Mouse (Mus musculus) forebrain, postnatal 0 days (tissue): ENCODE data around the gene Ubox5. TPM values are rescaled to one million over a fixed set of nuclear protein-coding genes. Genes with fewer than 3 reads are reported as not detected.

Experiments used
- ATAC-seq: fragments of 200-750 bp; cut with Nextera tagmentation; 2 replicates; pipeline ENCODE4 v1.8.0; 2017; ENCODE audit warnings: mild to moderate bottlenecking, moderate library complexity
- DNase-seq: peaks from one replicate; pipeline ENCODE4 v3.0.0-alpha.2; 2015
- H3K27ac ChIP-seq: fragments of 300-500 bp; sonication (generic); 2 replicates; pipeline ENCODE4 v1.5.1; 2014; ENCODE audit warnings: low read depth, mild to moderate bottlenecking, antibody characterized with exemption, low read length, moderate library complexity, mixed read lengths
- H3K27me3 ChIP-seq: fragments of 300-500 bp; sonication (generic); 2 replicates; pipeline ENCODE4 v1.6.1; 2014; ENCODE audit warnings: mild to moderate bottlenecking, low read length, mixed read lengths; ENCODE audit not compliant: insufficient read depth
- H3K36me3 ChIP-seq: fragments of 300-500 bp; sonication (generic); 2 replicates; pipeline ENCODE4 v1.6.1; 2014; ENCODE audit warnings: mild to moderate bottlenecking, moderate library complexity; ENCODE audit not compliant: insufficient read depth
- H3K4me1 ChIP-seq: fragments of 300-500 bp; sonication (generic); 2 replicates; pipeline ENCODE4 v1.6.1; 2014; ENCODE audit warnings: antibody characterized with exemption; ENCODE audit not compliant: insufficient read depth
- H3K4me2 ChIP-seq: fragments of 300-500 bp; sonication (generic); 2 replicates; pipeline ENCODE4 v1.6.1; 2014; ENCODE audit warnings: low read depth, mild to moderate bottlenecking, moderate library complexity
- H3K4me3 ChIP-seq: fragments of 300-500 bp; sonication (generic); 2 replicates; pipeline ENCODE4 v1.5.1; 2014; ENCODE audit warnings: low read depth, low read length, mixed read lengths
- H3K9ac ChIP-seq: fragments of 300-500 bp; sonication (generic); 2 replicates; pipeline ENCODE4 v1.6.1; 2014; ENCODE audit warnings: mild to moderate bottlenecking
- H3K9me3 ChIP-seq: fragments of 300-500 bp; sonication (generic); 2 replicates; pipeline ENCODE4 v1.6.1; 2016; ENCODE audit warnings: low read length
- CTCF ChIP-seq: sonication (generic); IDR thresholded peaks from 2 replicates; pipeline ENCODE4 v1.5.1; 2016; ENCODE audit warnings: antibody characterized with exemption, control low read depth, low read depth
- WGBS: fragments of 180-500 bp; shearing (Covaris S2); extraction: QIAGEN DNeasy Blood & Tissue Kit; methylation state at CpG from one replicate; pipeline ENCODE4 v1.1.7; 2014; 5-methylcytosine and 5-hydroxymethylcytosine counted together
- polyA plus RNA-seq: library from polyadenylated mRNA; unstranded; fragments of >200 nt; fragmentation: Nextera tagmentation; extraction: Ambion mirVana; gene quantifications from 2 replicates; pipeline ENCODE4 v1.2.1, GENCODE M21; 2015
- total RNA-seq: library from RNA; depleted of rRNA; stranded (reverse); fragments of >200 nt; gene quantifications from 2 replicates; pipeline ENCODE4 v1.2.3, GENCODE M21; 2014

Gene Ubox5
- total and polyA plus RNA-seq, 2 experiments from 2014 or later, result 6.6 to 7.3 TPM

GRCm38 (mm10) chr2:130642684-130643369 lies 13.0 kb upstream of the Ubox5 start, which contains the start of gene Lzts3:
Gene Lzts3 (minus strand): TSS chr2:130642803.
- WGBS, result 3% methylated on average over 39 of the region's 40 CpGs
- Histone ChIP-seq H3K4me2 (peak within 1 kb of the TSS; percentile 75), H3K9me3 (no peaks in the 10 kb centered on the region), H3K27me3 (no peaks in the 10 kb centered on the region), H3K4me1 (no peaks in the 10 kb centered on the region), H3K27ac (peak within 1 kb of the TSS; percentile 69; the same call in 1 of the 2 replicates), H3K9ac (peak within 1 kb of the TSS; percentile 80), H3K4me3 (peak within 1 kb of the TSS; percentile 79), H3K36me3 (no peaks in the 10 kb centered on the region)
- ATAC-seq, result peak; percentile 97
- peak; percentile 91 for DNase-seq
- TF ChIP-seq CTCF, result peak; percentile 17; the same call in 1 of the 2 replicates

GRCm38 (mm10) chr2:130642197-130642660 lies 12.4 kb upstream of the Ubox5 start:
- Histone ChIP-seq H3K36me3 (no peaks in the 10 kb centered on the region), H3K4me2 (peak overlapping the region; percentile 75), H3K4me3 (peak overlapping the region; percentile 79), H3K27me3 (no peaks in the 10 kb centered on the region), H3K4me1 (no peaks in the 10 kb centered on the region), H3K9ac (peak overlapping the region; percentile 80), H3K27ac (peak overlapping the region; percentile 69; the same call in 1 of the 2 replicates), H3K9me3 (no peaks in the 10 kb centered on the region)
- ATAC-seq (peak; percentile 83), DNase-seq (peak; percentile 72)
- TF ChIP-seq CTCF, result no peak
- 5% methylated on average over 23 of the region's 27 CpGs for WGBS

DNA sequence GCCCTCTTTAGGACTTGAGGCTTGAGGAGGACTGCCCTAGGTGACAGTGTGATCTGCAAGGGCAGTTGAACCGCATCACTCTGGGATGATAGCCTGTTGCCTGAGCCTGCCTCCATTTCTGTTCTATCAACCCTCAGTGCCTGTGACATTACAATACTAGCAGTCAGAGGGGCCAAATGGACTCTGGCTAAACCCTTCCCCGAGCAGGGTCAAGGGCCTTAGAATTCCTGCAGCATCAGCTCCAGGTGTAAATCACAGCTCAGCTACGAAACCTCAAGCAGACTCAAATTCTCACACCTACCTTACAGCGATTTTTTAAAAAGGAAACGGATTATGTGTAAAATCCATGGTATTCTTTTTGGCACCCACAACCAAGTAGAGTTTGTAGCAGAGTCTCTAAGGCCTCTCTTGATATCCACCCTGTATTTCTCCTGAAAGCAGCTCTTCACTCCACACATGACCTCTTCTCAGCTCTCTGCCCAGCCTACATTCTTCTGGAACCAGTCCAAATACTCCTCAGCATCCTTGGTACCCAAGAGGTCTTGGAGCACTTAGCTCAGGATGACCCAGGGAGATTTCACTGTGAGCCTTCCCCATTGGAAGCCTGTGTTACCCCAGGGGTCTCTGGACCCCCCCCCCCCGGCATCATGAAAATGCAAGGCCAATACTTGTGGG lies 11.7 kb upstream of the Ubox5 start:
- no peak for TF ChIP-seq CTCF
- no peaks in the 10 kb centered on the region for H3K9me3 ChIP-seq
- H3K4me1 ChIP-seq, result no peaks in the 10 kb centered on the region
- H3K9ac ChIP-seq, result peak overlapping the region; percentile 80
- peaks cover 3% of the 10 kb centered on the region; the same call in 1 of the 2 replicates for H3K36me3 ChIP-seq
- H3K4me3 ChIP-seq, result peak overlapping the region; percentile 79
- no peak for ATAC-seq
- 74% methylated on average over 6 of the region's 6 CpGs for WGBS
- H3K27me3 ChIP-seq, result no peaks in the 10 kb centered on the region
- DNase-seq, result no peak
- H3K27ac ChIP-seq, result no peak overlapping the region
- H3K4me2 ChIP-seq, result peak overlapping the region; percentile 75

DNA sequence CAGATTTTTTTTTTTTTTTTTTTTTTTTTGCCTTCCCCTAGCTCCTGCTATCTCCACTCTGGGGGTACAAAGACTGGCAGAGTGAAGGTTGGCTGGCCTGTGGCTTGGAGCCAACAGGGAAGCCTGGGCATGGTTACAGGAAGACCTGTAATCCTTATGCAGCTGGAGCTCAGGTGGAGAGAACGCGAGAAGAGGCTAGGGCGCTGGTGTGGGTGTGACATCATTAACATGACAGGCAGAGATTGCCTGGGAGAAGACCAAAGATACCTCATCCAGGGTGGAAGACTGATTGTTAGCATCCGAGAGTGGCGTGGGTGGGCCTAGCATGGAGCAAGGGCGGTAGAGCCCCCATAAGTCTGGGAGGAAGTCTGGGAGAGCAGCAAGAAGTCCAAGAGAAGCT lies 9.4 kb upstream of the Ubox5 start:
- Histone ChIP-seq H3K4me2 (no peak overlapping the region), H3K27ac (no peak overlapping the region), H3K27me3 (peaks cover 6% of the 10 kb centered on the region; the same call in 1 of the 2 replicates), H3K9ac (no peak overlapping the region), H3K36me3 (peaks cover 19% of the 10 kb centered on the region), H3K4me1 (no peaks in the 10 kb centered on the region), H3K4me3 (no peak overlapping the region), H3K9me3 (no peaks in the 10 kb centered on the region)
- ATAC-seq (no peak), DNase-seq (no peak)
- no peak for TF ChIP-seq CTCF
- 85% methylated on average over 6 of the region's 6 CpGs for WGBS

DNA sequence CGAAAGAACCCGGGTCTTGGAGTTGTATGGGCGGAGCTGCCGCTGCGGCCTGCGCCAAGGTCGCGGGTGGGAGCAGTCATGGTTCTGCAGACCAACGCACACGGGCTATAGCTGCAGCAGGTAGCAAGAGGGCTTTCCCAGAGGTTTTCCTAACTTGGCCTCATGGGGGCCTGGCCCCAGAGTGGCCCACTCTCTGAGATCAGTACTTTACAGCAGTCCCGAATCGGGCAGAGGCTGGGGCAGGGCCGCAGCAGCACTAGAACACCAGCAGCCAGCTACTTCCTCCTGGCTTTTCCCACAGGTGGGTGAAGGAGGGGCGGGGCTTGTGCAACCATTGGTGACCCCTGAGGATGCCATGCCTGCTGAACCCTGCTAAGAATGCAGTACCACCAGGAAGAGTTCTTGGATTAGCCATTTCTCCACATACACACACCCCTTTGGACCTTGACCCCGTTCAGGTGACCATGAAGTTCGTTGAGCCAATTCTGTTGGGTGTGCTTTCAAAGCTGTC lies 8.3 kb upstream of the Ubox5 start:
- no peak overlapping the region for H3K4me3 ChIP-seq
- no peaks in the 10 kb centered on the region for H3K9me3 ChIP-seq
- TF ChIP-seq CTCF, result no peak
- 43% methylated on average over 16 of the region's 16 CpGs for WGBS
- no peaks in the 10 kb centered on the region for H3K4me1 ChIP-seq
- peaks cover 6% of the 10 kb centered on the region; the same call in 1 of the 2 replicates for H3K27me3 ChIP-seq
- DNase-seq (no peak), ATAC-seq (no peak)
- no peak overlapping the region for H3K27ac ChIP-seq
- H3K9ac ChIP-seq, result no peak overlapping the region
- H3K4me2 ChIP-seq, result no peak overlapping the region
- peaks cover 24% of the 10 kb centered on the region for H3K36me3 ChIP-seq

- ATAC-seq (no peak; the same call in 1 of the 2 replicates), DNase-seq (no peak)
- H3K9me3 ChIP-seq, result no peaks in the 10 kb centered on the region
- peaks cover 6% of the 10 kb centered on the region; the same call in 1 of the 2 replicates for H3K27me3 ChIP-seq
- peaks cover 24% of the 10 kb centered on the region for H3K36me3 ChIP-seq
- no peak for TF ChIP-seq CTCF
- 39% methylated on average over 21 of the region's 21 CpGs for WGBS
- no peak overlapping the region for H3K4me2 ChIP-seq
- no peak overlapping the region for H3K9ac ChIP-seq
- no peak overlapping the region for H3K4me3 ChIP-seq
- no peaks in the 10 kb centered on the region for H3K4me1 ChIP-seq
- H3K27ac ChIP-seq, result no peak overlapping the region
These were observed 6.0 kb upstream of the Ubox5 start for GRCm38 (mm10) chr2:130635847-130636246.
